Mouse (Mus musculus): Measurements from ENCODE around the gene Hoxa3. TPM values are rescaled to one million over a fixed set of nuclear protein-coding genes. Genes with fewer than 3 reads are reported as not detected.

The Hoxa3 gene
- polyA plus RNA-seq, 1 experiment from 2014 or later: 13.3 TPM

- WGBS: under 1% methylated on average over 59 of the region's 59 CpGs
- no peak for DNase-seq (ENCODE audit: low spot score)
- H3K36me3 ChIP-seq (ENCODE audit: control insufficient read depth, insufficient read depth, low read length): no peaks in the 10 kb centered on the region
These were observed 40.7 kb upstream of the Hoxa3 start for GRCm38 (mm10) chr6:52253511-52254500.

DNA sequence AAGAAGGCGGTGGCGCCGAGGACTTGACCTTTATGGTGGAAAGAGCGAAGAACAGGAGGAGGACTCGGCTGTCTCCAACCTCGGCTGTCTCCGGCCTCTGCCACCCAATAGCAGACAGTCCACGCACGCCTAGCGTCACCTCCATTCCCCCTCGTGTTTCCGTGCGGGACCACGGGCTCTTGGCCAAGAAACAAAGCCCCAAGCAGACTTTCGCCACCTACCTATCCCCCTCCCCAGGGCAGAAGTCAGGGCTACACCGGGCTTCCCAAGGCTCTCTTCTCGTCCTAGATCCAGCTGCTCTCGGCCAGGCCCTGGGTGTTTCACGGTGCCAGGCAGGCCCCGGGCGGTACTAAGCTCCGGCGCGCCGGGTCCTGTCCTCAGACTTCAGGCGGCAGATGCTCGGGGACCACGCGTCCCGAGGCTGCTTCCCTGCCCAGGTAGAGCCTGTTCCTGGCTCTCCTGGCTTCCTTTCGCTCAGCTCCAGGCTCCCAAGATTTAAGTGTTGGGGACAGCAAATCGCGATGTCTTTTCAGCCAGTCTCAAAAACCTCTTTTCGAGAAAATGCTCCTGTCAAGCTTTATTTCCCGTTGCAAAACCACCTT is 39.7 kb upstream of the Hoxa3 start:
- ATAC-seq (ENCODE audit: low FRiP score): no peak

More at GRCm38 (mm10) chr6:52253511-52254500, 40.7 kb upstream of the Hoxa3 start:
- ATAC-seq (ENCODE audit: low FRiP score): no peak
- Histone ChIP-seq H3K9me3 (ENCODE audit: control insufficient read depth, low read length) (no peaks in the 10 kb centered on the region), H3K27ac (ENCODE audit: low read depth, low read length) (no peak overlapping the region), H3K9ac (ENCODE audit: low read depth, low read length) (no peak overlapping the region), H3K4me2 (replicated peaks; ENCODE audit: low read depth, low read length) (no peak overlapping the region), H3K27me3 (ENCODE audit: control insufficient read depth, insufficient read depth, low read length) (peaks cover 89% of the 10 kb centered on the region), H3K4me1 (replicated peaks; ENCODE audit: control insufficient read depth, insufficient read depth, low read length) (0 out of 2 replicates have a peak, but pooled peaks cover 2% of the 10 kb centered on the region), H3K4me3 (ENCODE audit: low read depth, low read length) (no peak overlapping the region)

GRCm38 (mm10) chr6:52252016-52252774 is 39.1 kb upstream of the Hoxa3 start:
- Histone ChIP-seq H3K27ac (ENCODE audit: low read depth, low read length) (no peak overlapping the region), H3K36me3 (ENCODE audit: control insufficient read depth, insufficient read depth, low read length) (no peaks in the 10 kb centered on the region), H3K4me2 (replicated peaks; ENCODE audit: low read depth, low read length) (no peak overlapping the region), H3K4me1 (replicated peaks; ENCODE audit: control insufficient read depth, insufficient read depth, low read length) (0 out of 2 replicates have a peak, but pooled peaks cover 2% of the 10 kb centered on the region), H3K27me3 (ENCODE audit: control insufficient read depth, insufficient read depth, low read length) (peaks cover 90% of the 10 kb centered on the region), H3K4me3 (ENCODE audit: low read depth, low read length) (no peak overlapping the region), H3K9ac (ENCODE audit: low read depth, low read length) (no peak overlapping the region), H3K9me3 (ENCODE audit: control insufficient read depth, low read length) (no peaks in the 10 kb centered on the region)
- under 1% methylated on average over 24 of the region's 24 CpGs for WGBS
- ATAC-seq (ENCODE audit: low FRiP score) (no peak), DNase-seq (ENCODE audit: low spot score) (no peak)

More for the DNA sequence above, 39.7 kb upstream of the Hoxa3 start:
- no peak overlapping the region for H3K4me3 ChIP-seq (ENCODE audit: low read depth, low read length)
- no peak overlapping the region for H3K27ac ChIP-seq (ENCODE audit: low read depth, low read length)
- 0 out of 2 replicates have a peak, but pooled peaks cover 2% of the 10 kb centered on the region for H3K4me1 ChIP-seq (replicated peaks; ENCODE audit: control insufficient read depth, insufficient read depth, low read length)
- H3K9me3 ChIP-seq (ENCODE audit: control insufficient read depth, low read length): no peaks in the 10 kb centered on the region
- no peaks in the 10 kb centered on the region for H3K36me3 ChIP-seq (ENCODE audit: control insufficient read depth, insufficient read depth, low read length)
- peaks cover 90% of the 10 kb centered on the region for H3K27me3 ChIP-seq (ENCODE audit: control insufficient read depth, insufficient read depth, low read length)
- DNase-seq (ENCODE audit: low spot score): no peak
- no peak overlapping the region for H3K4me2 ChIP-seq (replicated peaks; ENCODE audit: low read depth, low read length)
- H3K9ac ChIP-seq (ENCODE audit: low read depth, low read length): no peak overlapping the region
- WGBS: under 1% methylated on average over 35 of the region's 35 CpGs

GRCm38 (mm10) chr6:52251177-52251879 is 38.2 kb upstream of the Hoxa3 start:
- H3K9ac ChIP-seq (ENCODE audit: low read depth, low read length): no peak overlapping the region
- H3K4me3 ChIP-seq (ENCODE audit: low read depth, low read length): no peak overlapping the region
- no peak overlapping the region for H3K27ac ChIP-seq (ENCODE audit: low read depth, low read length)
- DNase-seq (ENCODE audit: low spot score) (no peak), ATAC-seq (ENCODE audit: low FRiP score) (no peak)
- peaks cover 91% of the 10 kb centered on the region for H3K27me3 ChIP-seq (ENCODE audit: control insufficient read depth, insufficient read depth, low read length)
- H3K9me3 ChIP-seq (ENCODE audit: control insufficient read depth, low read length): no peaks in the 10 kb centered on the region
- peaks cover 3% of the 10 kb centered on the region; the same call in 1 of the 2 replicates for H3K4me1 ChIP-seq (replicated peaks; ENCODE audit: control insufficient read depth, insufficient read depth, low read length)
- 7% methylated on average over 7 of the region's 7 CpGs for WGBS
- H3K4me2 ChIP-seq (replicated peaks; ENCODE audit: low read depth, low read length): no peak overlapping the region
- H3K36me3 ChIP-seq (ENCODE audit: control insufficient read depth, insufficient read depth, low read length): no peaks in the 10 kb centered on the region

DNA sequence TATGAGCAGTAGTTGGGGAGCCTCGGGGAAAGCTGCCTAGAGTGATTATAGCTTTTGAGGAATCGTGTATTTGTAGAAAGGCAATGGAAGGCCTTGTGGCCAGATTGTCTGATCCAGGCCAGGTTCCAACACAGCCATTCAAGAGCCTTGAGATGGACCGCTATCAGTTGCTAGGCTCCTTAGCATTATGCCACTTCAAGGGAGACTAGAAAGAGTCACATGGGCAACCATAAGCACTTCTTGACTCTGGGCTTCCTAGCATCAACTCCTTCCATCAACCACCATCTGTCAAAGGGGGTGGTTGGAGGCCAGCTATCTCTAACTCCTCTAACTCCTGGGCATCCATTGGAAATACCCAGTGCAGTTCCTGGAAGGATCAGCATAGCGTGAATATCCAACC is 36.7 kb upstream of the Hoxa3 start:
- WGBS: under 1% methylated on average over 4 of the region's 4 CpGs
- Histone ChIP-seq H3K9ac (ENCODE audit: low read depth, low read length) (no peak overlapping the region), H3K27me3 (ENCODE audit: control insufficient read depth, insufficient read depth, low read length) (peaks cover 93% of the 10 kb centered on the region), H3K9me3 (ENCODE audit: control insufficient read depth, low read length) (no peaks in the 10 kb centered on the region), H3K4me1 (replicated peaks; ENCODE audit: control insufficient read depth, insufficient read depth, low read length) (peaks cover 4% of the 10 kb centered on the region; the same call in 1 of the 2 replicates), H3K27ac (ENCODE audit: low read depth, low read length) (no peak overlapping the region), H3K4me2 (replicated peaks; ENCODE audit: low read depth, low read length) (no peak overlapping the region), H3K4me3 (ENCODE audit: low read depth, low read length) (no peak overlapping the region), H3K36me3 (ENCODE audit: control insufficient read depth, insufficient read depth, low read length) (no peaks in the 10 kb centered on the region)
- ATAC-seq (ENCODE audit: low FRiP score) (no peak), DNase-seq (ENCODE audit: low spot score) (no peak)

- H3K9ac ChIP-seq (ENCODE audit: low read depth, low read length): no peak overlapping the region
- DNase-seq (ENCODE audit: low spot score): no peak
These were observed 36.2 kb upstream of the Hoxa3 start for GRCm38 (mm10) chr6:52249415-52249738.

GRCm38 (mm10) chr6:52248638-52249414 is 35.7 kb upstream of the Hoxa3 start:
- H3K4me2 ChIP-seq (replicated peaks; ENCODE audit: low read depth, low read length): no peak overlapping the region

More at GRCm38 (mm10) chr6:52249415-52249738, 36.2 kb upstream of the Hoxa3 start:
- Histone ChIP-seq H3K4me2 (replicated peaks; ENCODE audit: low read depth, low read length) (no peak overlapping the region), H3K4me3 (ENCODE audit: low read depth, low read length) (no peak overlapping the region), H3K9me3 (ENCODE audit: control insufficient read depth, low read length) (no peaks in the 10 kb centered on the region), H3K27ac (ENCODE audit: low read depth, low read length) (no peak overlapping the region), H3K4me1 (replicated peaks; ENCODE audit: control insufficient read depth, insufficient read depth, low read length) (peaks cover 4% of the 10 kb centered on the region; the same call in 1 of the 2 replicates), H3K36me3 (ENCODE audit: control insufficient read depth, insufficient read depth, low read length) (no peaks in the 10 kb centered on the region), H3K27me3 (ENCODE audit: control insufficient read depth, insufficient read depth, low read length) (peaks cover 96% of the 10 kb centered on the region)
- WGBS: under 1% methylated on average over 16 of the region's 16 CpGs
- no peak for ATAC-seq (ENCODE audit: low FRiP score)

More at GRCm38 (mm10) chr6:52248638-52249414, 35.7 kb upstream of the Hoxa3 start:
- Histone ChIP-seq H3K4me1 (replicated peaks; ENCODE audit: control insufficient read depth, insufficient read depth, low read length) (peaks cover 4% of the 10 kb centered on the region; the same call in 1 of the 2 replicates), H3K36me3 (ENCODE audit: control insufficient read depth, insufficient read depth, low read length) (no peaks in the 10 kb centered on the region), H3K27me3 (ENCODE audit: control insufficient read depth, insufficient read depth, low read length) (peaks cover 94% of the 10 kb centered on the region), H3K27ac (ENCODE audit: low read depth, low read length) (no peak overlapping the region), H3K9ac (ENCODE audit: low read depth, low read length) (no peak overlapping the region), H3K4me3 (ENCODE audit: low read depth, low read length) (no peak overlapping the region), H3K9me3 (ENCODE audit: control insufficient read depth, low read length) (no peaks in the 10 kb centered on the region)
- DNase-seq (ENCODE audit: low spot score) (no peak), ATAC-seq (ENCODE audit: low FRiP score) (no peak)
- 1% methylated on average over 27 of the region's 27 CpGs for WGBS
